Mouse (Mus musculus) large intestine, adult 2 months (tissue): Measurements from ENCODE around the gene Adad2. TPM values are rescaled to one million over a fixed set of nuclear protein-coding genes. Genes with fewer than 3 reads are reported as not detected.

Source experiments
- DNase-seq: peaks from one replicate; pipeline ENCODE4 v3.0.0-alpha.2; 2012; ENCODE audit warnings: low read depth, low spot score
- WGBS: fragments of 180-500 bp; shearing (Covaris S2); methylation state at CpG from one replicate; pipeline ENCODE4 v1.1.7; 2018; 5-methylcytosine and 5-hydroxymethylcytosine counted together
- polyA plus RNA-seq: library from polyadenylated mRNA; depleted of rRNA; stranded (reverse); fragments of >200 nt; gene quantifications from 2 replicates; pipeline ENCODE4 v1.2.3, GENCODE M21; 2012; rRNA removed

Adad2 gene
- polyA plus RNA-seq, 1 experiment, result 0.12 TPM

DNA sequence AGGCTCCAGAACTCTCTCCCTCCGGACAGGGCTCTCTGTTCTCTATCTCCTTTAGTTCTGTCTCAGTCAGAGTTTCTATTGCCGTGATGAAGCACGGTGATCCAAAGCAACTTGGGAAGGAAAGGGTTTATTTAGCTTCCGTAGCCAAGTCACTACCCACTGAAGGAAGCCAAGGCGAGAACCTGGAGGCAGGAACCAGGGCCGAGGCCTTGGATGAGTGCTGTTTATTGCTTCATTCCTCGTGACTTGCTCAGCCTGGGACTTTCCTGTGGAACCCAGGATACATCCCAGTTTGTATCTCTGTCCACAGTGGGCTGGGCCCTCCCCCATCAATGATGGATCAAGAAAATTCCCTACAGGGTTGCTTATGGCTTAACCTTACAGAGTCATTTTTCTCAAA is 24.2 kb downstream of the Adad2 start:
- 56% methylated on average over 7 of the region's 7 CpGs for WGBS
- no peak for DNase-seq

DNA sequence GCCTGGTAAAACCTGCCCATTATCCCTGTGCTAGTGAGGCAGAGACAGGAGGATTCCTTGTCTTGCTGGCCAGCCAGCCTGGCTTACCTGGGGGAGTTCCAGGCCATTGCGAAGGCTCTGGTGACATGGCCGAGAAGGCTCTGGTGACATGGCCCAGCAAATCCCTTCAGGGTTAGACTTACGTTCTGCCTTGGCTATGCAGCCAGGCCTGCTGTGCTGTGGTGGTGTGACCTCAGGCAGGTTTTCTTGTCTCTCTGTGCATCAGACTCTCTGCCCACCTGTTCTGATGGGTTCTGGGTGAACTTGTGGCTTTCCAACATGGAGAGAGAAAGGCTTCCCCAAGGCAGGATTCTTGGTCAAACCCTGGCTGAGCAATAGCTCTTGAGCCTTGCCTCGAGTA is 24.8 kb downstream of the Adad2 start:
- no peak for DNase-seq
- 91% methylated on average over 4 of the region's 4 CpGs for WGBS

GRCm38 (mm10) chr8:119638261-119638660 is 25.7 kb downstream of the Adad2 start:
- no peak for DNase-seq
- WGBS, result 53% methylated on average over 6 of the region's 6 CpGs

GRCm38 (mm10) chr8:119639798-119640197 is 27.3 kb downstream of the Adad2 start:
- DNase-seq, result peak; percentile 73
- WGBS, result 8% methylated on average over 7 of the region's 7 CpGs

- DNase-seq, result no peak
- WGBS, result 34% methylated on average over 5 of the region's 5 CpGs
These were observed 28.5 kb downstream of the Adad2 start for GRCm38 (mm10) chr8:119641058-119641457.

DNA sequence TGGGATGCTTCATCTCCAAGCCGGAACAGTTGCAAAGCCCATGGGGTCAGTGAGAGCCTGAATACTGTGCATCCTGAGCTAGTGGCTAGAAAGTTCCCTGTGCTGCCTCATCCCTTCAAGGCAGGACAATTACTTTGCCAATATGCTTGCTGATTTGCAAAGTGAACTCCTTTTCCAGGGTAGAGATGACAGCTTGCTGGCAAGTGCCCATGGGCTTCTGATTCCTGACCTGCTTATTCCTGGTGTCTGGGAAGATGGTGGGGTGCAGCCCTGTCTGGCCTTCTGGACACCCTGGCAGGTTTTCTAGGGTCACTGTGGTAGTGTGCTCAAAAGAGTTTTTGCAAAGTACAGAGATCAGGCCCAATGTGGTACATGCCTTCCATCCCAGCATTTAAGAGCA is 30.4 kb downstream of the Adad2 start:
- DNase-seq, result no peak
- 95% methylated on average over 1 of the region's 1 CpGs for WGBS

DNA sequence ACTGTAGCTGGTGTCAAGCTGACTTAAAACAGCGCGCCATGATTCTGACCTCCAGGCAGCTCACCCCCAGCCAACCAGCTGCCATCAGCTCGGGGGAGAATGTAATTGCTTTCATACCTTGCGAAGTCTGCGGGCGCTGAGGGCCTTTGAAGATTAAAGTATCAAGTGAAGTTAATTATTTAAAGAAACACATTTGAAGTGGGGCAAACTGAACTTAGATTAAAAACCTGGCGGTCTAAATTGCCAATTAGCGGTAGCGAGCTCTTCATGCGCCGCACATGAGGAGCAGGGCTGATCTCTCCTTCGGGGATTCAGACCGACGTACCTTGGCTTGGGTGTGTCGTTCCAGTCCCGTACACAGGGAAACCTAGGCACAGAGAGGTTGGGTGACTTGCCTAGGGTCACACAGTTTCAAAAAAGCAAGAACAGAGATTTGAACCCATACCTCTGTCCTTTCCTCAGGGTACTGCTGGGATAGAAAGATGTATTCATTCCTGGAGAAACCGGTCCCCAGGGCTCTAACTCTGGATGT is 31.9 kb downstream of the Adad2 start:
- DNase-seq, result no peak
- 68% methylated on average over 17 of the region's 17 CpGs for WGBS

DNA sequence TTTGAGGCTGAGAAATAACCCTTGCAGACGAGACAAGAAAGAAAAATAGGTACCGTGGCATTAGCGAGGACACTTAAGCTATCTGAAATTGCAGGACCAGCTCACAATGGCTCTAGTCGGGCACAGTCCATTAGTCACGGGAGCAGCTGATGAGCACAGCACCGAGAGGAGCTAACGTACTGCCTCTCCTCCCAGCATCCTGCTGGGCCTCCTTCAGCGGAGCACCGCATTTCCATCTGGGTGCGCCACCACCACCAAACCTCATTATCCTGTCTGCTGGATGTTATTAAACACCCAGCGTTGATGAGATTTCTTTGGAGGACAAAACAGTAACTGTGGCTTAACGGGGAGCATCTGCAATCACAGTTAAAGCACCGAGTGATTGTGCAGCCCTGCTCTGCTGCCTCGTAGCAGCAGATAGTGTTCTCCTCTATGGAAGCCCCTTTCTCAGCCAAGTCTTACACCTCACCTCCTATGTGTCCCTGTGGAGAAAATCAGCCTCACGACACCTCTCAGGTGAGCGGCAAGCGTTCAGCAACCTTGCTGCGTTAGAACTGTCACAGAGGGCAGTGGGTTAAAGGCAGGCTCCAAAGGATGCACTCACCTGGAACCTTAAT is 32.5 kb downstream of the Adad2 start:
- WGBS, result 77% methylated on average over 18 of the region's 18 CpGs

DNA sequence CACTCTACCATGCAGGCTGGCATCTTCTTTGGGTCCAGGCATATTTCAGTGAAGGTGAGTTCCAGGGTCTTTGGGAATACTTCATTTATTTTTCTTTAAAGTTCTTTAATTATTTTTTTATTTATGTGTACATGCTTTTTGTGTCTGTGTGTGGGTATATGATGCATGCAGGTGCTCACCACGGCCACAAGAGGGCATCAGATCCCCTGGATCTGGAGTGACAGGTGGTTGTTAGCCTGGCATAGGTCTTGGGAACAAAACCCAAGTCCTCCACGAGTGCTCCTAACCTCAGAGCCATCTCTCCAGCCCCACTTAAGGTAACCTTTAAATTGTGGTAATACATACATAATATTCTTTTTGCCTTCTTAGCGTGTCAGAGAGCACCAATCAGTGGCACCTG is 33.6 kb downstream of the Adad2 start:
- WGBS, result 61% methylated on average over 3 of the region's 3 CpGs
- no peak for DNase-seq

More for the DNA sequence above, 32.5 kb downstream of the Adad2 start:
- DNase-seq, result no peak

DNA sequence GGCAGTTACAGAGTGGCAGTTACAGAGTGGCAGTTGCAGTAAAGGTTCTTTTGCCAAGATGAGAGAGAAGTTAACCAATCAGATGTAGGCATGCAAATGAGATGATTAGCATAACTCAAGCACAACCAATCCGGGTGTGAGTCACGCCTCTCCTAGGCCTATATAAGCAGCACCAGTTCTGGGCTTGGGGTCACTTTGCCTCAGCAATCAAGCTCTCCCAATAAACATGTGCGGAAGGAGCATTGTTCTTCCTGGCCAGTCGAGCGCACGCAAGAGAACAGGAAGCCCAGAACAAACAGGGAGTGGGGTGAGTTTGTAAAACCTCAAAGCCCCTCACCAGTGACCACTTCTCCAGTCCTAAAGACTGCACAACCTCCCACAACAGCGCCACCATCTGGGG is 34.3 kb downstream of the Adad2 start:
- no peak for DNase-seq
- 84% methylated on average over 7 of the region's 7 CpGs for WGBS

- WGBS, result 48% methylated on average over 2 of the region's 2 CpGs
- DNase-seq, result no peak
These were observed 38.8 kb downstream of the Adad2 start for GRCm38 (mm10) chr8:119651324-119651723.

GRCm38 (mm10) chr8:119656709-119657464 is 44.3 kb downstream of the Adad2 start:
- 29% methylated on average over 5 of the region's 5 CpGs for WGBS
- DNase-seq, result no peak

GRCm38 (mm10) chr8:119661081-119661480 is 48.5 kb downstream of the Adad2 start:
- WGBS, result 34% methylated on average over 9 of the region's 9 CpGs
- DNase-seq, result no peak

- 73% methylated on average over 6 of the region's 6 CpGs for WGBS
- no peak for DNase-seq
These were observed 49.3 kb downstream of the Adad2 start for GRCm38 (mm10) chr8:119661892-119662291.

DNA sequence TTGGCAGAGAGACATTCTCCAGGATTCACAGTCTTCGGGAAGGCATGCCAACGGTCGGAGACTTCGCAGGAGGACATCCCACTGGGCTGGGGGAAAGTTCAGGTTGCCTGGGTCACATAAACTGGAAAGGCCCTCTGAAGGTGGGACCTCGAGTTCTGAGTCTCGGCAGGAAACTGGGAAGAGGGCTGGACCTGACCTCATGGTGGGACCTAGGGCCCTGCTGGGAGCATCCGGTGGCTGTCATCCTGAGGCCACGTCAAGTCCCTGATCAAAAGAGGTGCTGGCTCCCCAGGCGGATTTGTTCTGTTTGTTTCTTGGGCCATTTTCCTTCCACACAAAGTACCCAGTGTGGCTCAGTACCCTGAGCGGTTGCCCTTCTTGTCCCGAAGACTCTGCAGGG is 50.9 kb downstream of the Adad2 start:
- 88% methylated on average over 11 of the region's 11 CpGs for WGBS
- no peak for DNase-seq

DNA sequence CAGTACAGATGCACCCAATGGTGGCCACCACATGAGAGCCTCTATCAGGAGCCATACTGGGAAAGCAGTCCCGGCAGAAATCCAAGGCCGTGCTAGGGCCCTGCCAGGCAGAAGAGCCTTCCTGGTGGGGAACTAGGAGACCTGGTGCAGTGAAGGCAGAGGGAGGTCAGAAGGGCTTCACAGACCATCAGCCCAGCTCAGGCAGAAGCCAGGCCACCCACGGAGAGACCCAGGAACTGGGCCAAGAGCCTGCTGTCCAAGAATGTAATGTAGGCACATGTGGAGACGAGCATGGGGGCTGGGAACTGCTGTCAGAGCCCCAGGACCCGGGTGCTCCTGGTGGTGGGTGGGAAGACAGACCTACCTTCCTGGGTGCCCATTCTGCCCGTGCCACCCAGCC is 52.7 kb downstream of the Adad2 start:
- WGBS, result 69% methylated on average over 6 of the region's 6 CpGs
- no peak for DNase-seq

Other genes starting within 250 kb of the Adad2 start
- 23.2 and 30.1 TPM in 2 replicates for gene Mlycd, start 217.9 kb upstream of the Adad2 start, polyA plus RNA-seq
- 55.2 and 117 TPM in 2 replicates for gene Osgin1, start 178.6 kb upstream of the Adad2 start, polyA plus RNA-seq
- 0.63 and 0.90 TPM in 2 replicates for gene Necab2, start 166.0 kb upstream of the Adad2 start, polyA plus RNA-seq
- 0.62 and 2.0 TPM in 2 replicates for gene Slc38a8, start 111.0 kb upstream of the Adad2 start, polyA plus RNA-seq
- gene Mbtps1, start 54.0 kb upstream of the Adad2 start, polyA plus RNA-seq, result 54.3 and 69.2 TPM in 2 replicates
- gene Hsdl1, start 37.6 kb upstream of the Adad2 start, polyA plus RNA-seq, result 19.1 and 23.9 TPM in 2 replicates
- 3.5 and 7.3 TPM in 2 replicates for gene Dnaaf1, start 37.5 kb upstream of the Adad2 start, polyA plus RNA-seq
- 19.2 and 21.5 TPM in 2 replicates for gene Taf1c, start 7.5 kb upstream of the Adad2 start, polyA plus RNA-seq
- gene Kcng4, start 22.9 kb downstream of the Adad2 start, polyA plus RNA-seq, result 0.86 and 0.89 TPM in 2 replicates
- 26.6 and 26.8 TPM in 2 replicates for gene Wfdc1, start 53.6 kb downstream of the Adad2 start, polyA plus RNA-seq
- gene Atp2c2, start 87.3 kb downstream of the Adad2 start, polyA plus RNA-seq, result 7.9 and 9.5 TPM in 2 replicates
- 7.3 and 9.0 TPM in 2 replicates for gene Tldc1, start 165.7 kb downstream of the Adad2 start, polyA plus RNA-seq
- gene Cotl1, start 227.8 kb downstream of the Adad2 start, polyA plus RNA-seq, result 241 and 255 TPM in 2 replicates
- gene Klhl36, start 249.5 kb downstream of the Adad2 start, polyA plus RNA-seq, result 7.5 and 11.0 TPM in 2 replicates